Mouse (Mus musculus) hindbrain, embryonic 11.5 days (tissue): Measurements from ENCODE around the gene Adk. TPM values are rescaled to one million over a fixed set of nuclear protein-coding genes. Genes with fewer than 3 reads are reported as not detected.
A peak's percentile ranks its signal among the peaks of the same experiment; 100 is the strongest.

Experiments used
- ATAC-seq: fragments of 200-750 bp; cut with Nextera tagmentation; 2 replicates; pipeline ENCODE4 v1.8.0; 2017; ENCODE audit warnings: mild to moderate bottlenecking, moderate TSS enrichment, moderate library complexity; ENCODE audit not compliant: low FRiP score
- DNase-seq: peaks from one replicate; pipeline ENCODE4 v3.0.0-alpha.2; 2015; ENCODE audit warnings: low spot score
- H3K27ac ChIP-seq: fragments of 300-500 bp; sonication (generic); 2 replicates; pipeline ENCODE4 v1.5.1; 2014; ENCODE audit warnings: mild to moderate bottlenecking, low read depth, low read length
- H3K27me3 ChIP-seq: fragments of 300-500 bp; sonication (generic); 2 replicates; pipeline ENCODE4 v1.6.1; 2014; ENCODE audit warnings: mild to moderate bottlenecking, low read length, moderate library complexity, mixed read lengths; ENCODE audit not compliant: control insufficient read depth, insufficient read depth
- H3K36me3 ChIP-seq: fragments of 300-500 bp; sonication (generic); 2 replicates; pipeline ENCODE4 v1.6.1; 2014; ENCODE audit warnings: mild to moderate bottlenecking, low read length, moderate library complexity, mixed read lengths; ENCODE audit not compliant: control insufficient read depth, insufficient read depth
- H3K4me1 ChIP-seq: fragments of 300-500 bp; sonication (generic); replicated peaks from 2 replicates; pipeline ENCODE4 v1.6.1; 2014; ENCODE audit warnings: low read length, mixed read lengths; ENCODE audit not compliant: control insufficient read depth, insufficient read depth
- H3K4me2 ChIP-seq: fragments of 300-500 bp; sonication (generic); replicated peaks from 2 replicates; pipeline ENCODE4 v1.6.1; 2014; ENCODE audit warnings: mild to moderate bottlenecking, low read depth, low read length
- H3K4me3 ChIP-seq: fragments of 300-500 bp; sonication (generic); 2 replicates; pipeline ENCODE4 v1.5.1; 2014; ENCODE audit warnings: low read depth, low read length
- H3K9ac ChIP-seq: fragments of 300-500 bp; sonication (generic); 2 replicates; pipeline ENCODE4 v1.6.1; 2014; ENCODE audit warnings: low read depth, low read length
- H3K9me3 ChIP-seq: fragments of 300-500 bp; sonication (generic); 2 replicates; pipeline ENCODE4 v1.6.1; 2016; ENCODE audit warnings: low read length; ENCODE audit not compliant: control insufficient read depth
- WGBS: fragments of 180-500 bp; shearing (Covaris S2); extraction: QIAGEN DNeasy Blood & Tissue Kit; methylation state at CpG from one replicate; pipeline ENCODE4 v1.1.7; 2014; 5-methylcytosine and 5-hydroxymethylcytosine counted together
- polyA plus RNA-seq: library from polyadenylated mRNA; unstranded; fragments of >200 nt; fragmentation: Nextera tagmentation; extraction: Ambion mirVana; gene quantifications from 2 replicates; pipeline ENCODE4 v1.2.1, GENCODE M21; 2014

The Adk gene
- polyA plus RNA-seq, 1 experiment from 2014 or later, result 107 TPM

- no peak for ATAC-seq
- Histone ChIP-seq H3K36me3 (no peaks in the 10 kb centered on the region), H3K4me1 (no peaks in the 10 kb centered on the region), H3K4me3 (no peak overlapping the region), H3K9ac (no peak overlapping the region), H3K27me3 (no peaks in the 10 kb centered on the region), H3K4me2 (no peak overlapping the region), H3K9me3 (no peaks in the 10 kb centered on the region), H3K27ac (no peak overlapping the region)
- WGBS, result 79% methylated on average over 3 of the region's 3 CpGs
- no peak for DNase-seq
These were observed 169.8 kb downstream of the Adk start for GRCm38 (mm10) chr14:21222206-21222605.

GRCm38 (mm10) chr14:21223456-21223855 lies 171.1 kb downstream of the Adk start:
- Histone ChIP-seq H3K4me3 (no peak overlapping the region), H3K27me3 (no peaks in the 10 kb centered on the region), H3K36me3 (no peaks in the 10 kb centered on the region), H3K27ac (peak overlapping the region; percentile 24; the same call in 1 of the 2 replicates), H3K9me3 (no peaks in the 10 kb centered on the region), H3K4me1 (no peaks in the 10 kb centered on the region), H3K9ac (no peak overlapping the region), H3K4me2 (no peak overlapping the region)
- 79% methylated on average over 6 of the region's 6 CpGs for WGBS
- ATAC-seq (no peak), DNase-seq (no peak)

- no peak overlapping the region for H3K4me2 ChIP-seq
- no peak overlapping the region for H3K9ac ChIP-seq
- H3K9me3 ChIP-seq, result no peaks in the 10 kb centered on the region
- DNase-seq, result no peak
- H3K27me3 ChIP-seq, result no peaks in the 10 kb centered on the region
- no peak overlapping the region for H3K4me3 ChIP-seq
- H3K36me3 ChIP-seq, result no peaks in the 10 kb centered on the region
- no peaks in the 10 kb centered on the region for H3K4me1 ChIP-seq
- ATAC-seq, result no peak
- 88% methylated on average over 3 of the region's 3 CpGs for WGBS
- H3K27ac ChIP-seq, result peak overlapping the region; percentile 24; the same call in 1 of the 2 replicates
These were observed 171.7 kb downstream of the Adk start for GRCm38 (mm10) chr14:21223971-21224635.

GRCm38 (mm10) chr14:21237051-21237450 lies 184.7 kb downstream of the Adk start:
- H3K27me3 ChIP-seq, result no peaks in the 10 kb centered on the region

DNA sequence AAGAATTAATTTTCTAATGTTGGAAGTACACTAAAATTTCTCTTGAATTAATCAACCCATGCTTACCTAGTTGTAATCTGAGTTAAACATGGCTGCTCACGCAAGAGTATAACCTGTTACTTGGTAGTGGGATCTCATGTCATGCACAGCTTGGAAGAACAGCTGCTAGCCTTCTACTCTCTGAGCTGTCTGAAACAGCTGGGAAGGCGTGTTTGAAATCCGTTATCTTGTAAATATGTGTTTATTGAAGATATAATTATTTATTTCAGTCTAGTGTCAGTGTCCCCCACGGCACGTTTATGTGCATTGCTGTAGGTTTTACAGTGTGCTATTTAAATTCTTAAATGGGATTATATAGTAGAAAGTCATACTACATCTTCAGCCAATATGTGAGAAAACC lies 188.7 kb downstream of the Adk start:
- Histone ChIP-seq H3K4me2 (no peak overlapping the region), H3K4me3 (no peak overlapping the region), H3K9me3 (no peaks in the 10 kb centered on the region), H3K4me1 (no peaks in the 10 kb centered on the region), H3K36me3 (no peaks in the 10 kb centered on the region), H3K27ac (no peak overlapping the region), H3K9ac (no peak overlapping the region), H3K27me3 (no peaks in the 10 kb centered on the region)
- no peak for ATAC-seq
- DNase-seq, result no peak
- WGBS, result 90% methylated on average over 5 of the region's 5 CpGs

More at GRCm38 (mm10) chr14:21237051-21237450, 184.7 kb downstream of the Adk start:
- no peak overlapping the region for H3K4me2 ChIP-seq
- no peak overlapping the region for H3K27ac ChIP-seq
- H3K4me3 ChIP-seq, result no peak overlapping the region
- no peaks in the 10 kb centered on the region for H3K9me3 ChIP-seq
- DNase-seq (no peak), ATAC-seq (no peak)
- H3K4me1 ChIP-seq, result no peaks in the 10 kb centered on the region
- 98% methylated on average over 2 of the region's 2 CpGs for WGBS
- no peaks in the 10 kb centered on the region for H3K36me3 ChIP-seq
- H3K9ac ChIP-seq, result no peak overlapping the region

GRCm38 (mm10) chr14:21251386-21251785 lies 199.0 kb downstream of the Adk start:
- WGBS, result 44% methylated on average over 5 of the region's 5 CpGs
- Histone ChIP-seq H3K4me3 (no peak overlapping the region), H3K9me3 (no peaks in the 10 kb centered on the region), H3K9ac (no peak overlapping the region), H3K36me3 (no peaks in the 10 kb centered on the region), H3K27me3 (no peaks in the 10 kb centered on the region), H3K4me1 (no peaks in the 10 kb centered on the region; the same call in 1 of the 2 replicates), H3K27ac (peak overlapping the region; percentile 80), H3K4me2 (no peak overlapping the region)
- DNase-seq, result peak; percentile 17
- ATAC-seq, result no peak

DNA sequence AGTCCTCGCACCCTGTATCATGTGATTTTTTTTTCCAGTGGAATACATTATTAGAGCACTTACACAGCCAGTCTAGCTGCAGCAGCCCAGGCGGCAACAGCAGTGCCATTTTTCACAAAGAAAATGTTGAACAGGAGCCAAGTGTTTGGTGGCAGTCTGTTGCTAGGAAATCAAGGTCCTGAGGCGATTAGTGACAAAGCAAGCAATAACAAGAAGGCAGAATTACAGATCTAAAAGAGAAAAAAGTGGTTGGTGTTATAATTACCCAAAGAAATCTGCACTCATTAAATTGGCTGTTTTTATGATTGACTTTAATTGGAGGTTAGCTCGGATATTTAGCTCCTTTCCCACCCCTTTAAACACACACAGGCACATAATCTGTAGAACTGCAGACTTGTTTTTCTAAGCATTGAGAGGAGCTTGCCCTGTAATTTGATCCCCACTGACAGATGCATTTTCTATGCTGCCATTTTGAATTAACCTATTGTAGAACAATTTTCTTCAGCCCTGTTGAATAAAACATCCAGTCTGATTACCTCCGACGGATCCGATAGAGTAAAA lies 200.0 kb downstream of the Adk start:
- no peaks in the 10 kb centered on the region for H3K27me3 ChIP-seq
- 8% methylated on average over 7 of the region's 7 CpGs for WGBS
- H3K9ac ChIP-seq, result no peak overlapping the region
- no peaks in the 10 kb centered on the region; the same call in 1 of the 2 replicates for H3K4me1 ChIP-seq
- peak overlapping the region; percentile 80 for H3K27ac ChIP-seq
- H3K9me3 ChIP-seq, result no peaks in the 10 kb centered on the region
- ATAC-seq (peak; percentile 90), DNase-seq (peak; percentile 76)
- H3K36me3 ChIP-seq, result no peaks in the 10 kb centered on the region
- H3K4me2 ChIP-seq, result 0 out of 2 replicates have a peak overlapping the region, but pooled peaks have one; percentile 17
- H3K4me3 ChIP-seq, result no peak overlapping the region

DNA sequence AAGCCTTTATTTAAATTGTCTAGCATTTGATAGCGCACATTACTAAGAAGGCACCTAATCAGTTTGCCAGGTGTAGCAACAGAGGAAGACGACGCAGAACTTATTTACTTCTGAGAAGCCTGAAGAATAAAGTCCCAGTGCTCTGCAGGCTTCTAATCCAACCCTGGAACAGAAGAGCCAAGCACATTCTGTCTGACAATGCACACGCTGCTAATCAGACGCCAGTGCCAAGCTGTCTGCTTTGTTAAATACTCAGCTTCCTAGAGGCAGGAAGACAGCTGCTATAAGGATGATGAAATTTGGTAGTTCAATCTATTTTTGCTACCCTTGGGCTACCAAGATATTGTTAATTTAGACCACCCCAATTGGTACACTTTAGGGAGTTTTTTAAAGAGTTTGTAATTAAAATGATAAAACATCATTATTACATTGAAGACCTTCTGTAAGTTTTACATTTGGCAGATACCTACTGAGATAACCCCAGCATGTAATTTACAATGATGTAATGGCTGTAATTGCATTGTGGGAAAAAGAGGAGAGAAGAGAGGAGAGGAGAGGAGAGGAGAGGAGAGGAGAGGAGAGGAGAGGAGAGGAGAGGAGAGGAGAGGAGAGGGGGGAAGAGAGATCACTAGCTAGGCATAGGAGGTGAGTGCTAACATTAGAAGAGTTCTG lies 201.1 kb downstream of the Adk start:
- 27% methylated on average over 5 of the region's 5 CpGs for WGBS
- Histone ChIP-seq H3K4me1 (no peaks in the 10 kb centered on the region; the same call in 1 of the 2 replicates), H3K9me3 (no peaks in the 10 kb centered on the region), H3K9ac (no peak overlapping the region), H3K36me3 (no peaks in the 10 kb centered on the region), H3K27me3 (no peaks in the 10 kb centered on the region), H3K4me2 (no peak overlapping the region), H3K4me3 (no peak overlapping the region), H3K27ac (peak overlapping the region; percentile 86)
- peak; percentile 49 for ATAC-seq
- peak; percentile 59 for DNase-seq
